Mouse (Mus musculus): Measurements from ENCODE around the gene Gck. TPM values are rescaled to one million over a fixed set of nuclear protein-coding genes. Genes with fewer than 3 reads are reported as not detected.
A peak's percentile ranks its signal among the peaks of the same experiment; 100 is the strongest.

Gck gene
- polyA plus RNA-seq, 1 experiment from 2014 or later = 6.1 TPM

DNA sequence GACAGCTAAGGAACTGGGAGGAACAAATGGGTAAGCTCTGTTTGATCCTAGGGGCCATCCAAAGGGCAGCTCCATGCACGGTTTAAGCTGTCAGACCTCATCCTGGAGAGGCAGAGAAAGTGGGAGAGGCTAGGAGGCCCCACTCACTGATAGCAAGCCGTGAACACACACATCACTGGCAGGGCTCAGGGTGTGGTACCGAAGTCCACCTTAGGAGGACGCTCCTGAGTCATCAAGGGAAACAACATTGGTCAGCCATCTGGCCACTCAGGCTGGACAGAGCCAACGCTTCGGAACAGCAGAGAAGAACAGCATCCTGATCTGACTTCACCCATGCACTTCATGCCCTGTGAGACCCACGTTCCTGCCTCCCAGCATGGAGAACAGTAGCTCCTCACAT is 29.2 kb upstream of the Gck start:
- H3K4me1 ChIP-seq (replicated peaks) = no peaks in the 10 kb centered on the region; the same call in 1 of the 2 replicates
- H3K9ac ChIP-seq = no peak overlapping the region
- WGBS = 93% methylated on average over 7 of the region's 7 CpGs
- no peak overlapping the region for H3K4me2 ChIP-seq
- H3K36me3 ChIP-seq = peaks cover 19% of the 10 kb centered on the region
- H3K27ac ChIP-seq = no peak overlapping the region
- no peak for ATAC-seq (ENCODE audit: low FRiP score)
- H3K9me3 ChIP-seq = no peaks in the 10 kb centered on the region
- H3K27me3 ChIP-seq = peaks cover 4% of the 10 kb centered on the region; the same call in 1 of the 2 replicates
- no peak overlapping the region for H3K4me3 ChIP-seq

DNA sequence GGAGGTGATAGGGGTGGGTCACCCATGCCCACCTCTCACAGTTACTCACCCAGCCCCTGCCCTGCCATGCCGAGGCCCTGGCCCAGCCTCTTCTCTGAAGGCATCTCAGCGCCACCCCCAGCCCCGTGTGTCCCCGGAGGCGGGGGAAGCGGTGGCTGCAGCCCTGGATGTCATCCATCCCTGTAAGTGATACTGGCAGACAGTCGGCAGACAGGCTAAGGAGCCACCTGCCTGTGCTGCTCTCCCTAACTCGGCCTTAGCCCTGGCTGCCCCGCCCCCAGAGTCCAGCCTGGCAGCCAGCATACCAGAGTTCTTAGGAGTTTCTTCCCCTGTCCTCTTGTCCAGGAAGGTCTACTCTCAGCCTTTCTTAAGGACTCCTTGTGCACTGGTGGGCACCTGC is 26.2 kb upstream of the Gck start:
- no peak for ATAC-seq (ENCODE audit: low FRiP score)
- H3K4me2 ChIP-seq = no peak overlapping the region
- H3K9ac ChIP-seq = no peak overlapping the region; the same call in 1 of the 2 replicates
- H3K9me3 ChIP-seq = no peaks in the 10 kb centered on the region
- H3K27ac ChIP-seq = no peak overlapping the region
- H3K4me1 ChIP-seq (replicated peaks) = no peaks in the 10 kb centered on the region; the same call in 1 of the 2 replicates
- H3K4me3 ChIP-seq = no peak overlapping the region
- H3K27me3 ChIP-seq = peaks cover 4% of the 10 kb centered on the region; the same call in 1 of the 2 replicates
- 28% methylated on average over 9 of the region's 9 CpGs for WGBS
- peaks cover 25% of the 10 kb centered on the region for H3K36me3 ChIP-seq

DNA sequence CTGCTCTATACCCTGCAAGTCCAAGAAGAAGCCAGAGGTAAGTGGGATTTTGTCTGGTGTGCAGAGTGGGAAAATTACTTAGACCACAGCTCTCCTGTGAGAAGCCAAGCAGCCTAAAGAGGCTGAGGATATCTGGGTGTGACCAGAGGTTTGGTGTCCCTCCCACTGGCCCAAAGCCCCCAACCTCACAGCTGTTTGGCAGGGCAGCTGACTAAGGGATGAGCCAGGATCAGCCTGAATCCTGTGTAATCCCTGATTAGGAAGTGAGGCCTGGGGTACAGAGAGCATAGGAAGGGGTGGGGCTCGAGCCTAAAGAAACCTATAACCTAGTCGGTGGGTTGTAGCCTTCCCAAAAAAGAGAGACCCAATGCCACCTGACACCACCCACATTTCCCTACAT is 25.2 kb upstream of the Gck start:
- peaks cover 4% of the 10 kb centered on the region; the same call in 1 of the 2 replicates for H3K27me3 ChIP-seq
- no peak for ATAC-seq (ENCODE audit: low FRiP score)
- H3K9me3 ChIP-seq = no peaks in the 10 kb centered on the region
- no peak overlapping the region for H3K27ac ChIP-seq
- H3K4me3 ChIP-seq = no peak overlapping the region
- no peak overlapping the region for H3K9ac ChIP-seq
- H3K4me2 ChIP-seq = no peak overlapping the region
- peaks cover 36% of the 10 kb centered on the region for H3K36me3 ChIP-seq
- 76% methylated on average over 2 of the region's 2 CpGs for WGBS
- no peaks in the 10 kb centered on the region; the same call in 1 of the 2 replicates for H3K4me1 ChIP-seq (replicated peaks)

DNA sequence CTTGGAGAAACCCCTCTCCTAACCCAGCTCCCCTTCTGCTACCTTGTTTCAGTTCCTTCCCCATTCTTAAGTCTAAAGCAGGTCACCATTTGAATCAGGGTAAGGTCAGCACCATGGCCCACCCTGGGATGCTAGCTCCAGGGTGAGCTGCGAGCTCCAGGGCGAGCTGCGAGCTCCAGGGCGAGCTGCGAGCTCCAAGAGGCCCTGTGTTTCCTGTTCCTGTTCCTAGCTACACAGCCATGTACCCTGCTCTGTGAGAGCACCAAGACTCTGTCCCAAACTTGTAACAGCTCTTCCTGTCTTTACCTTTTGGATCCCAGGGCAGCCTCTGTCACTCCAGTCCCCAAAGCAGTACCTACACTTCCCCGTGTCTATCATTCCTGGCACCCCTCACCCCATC is 24.2 kb upstream of the Gck start:
- Histone ChIP-seq H3K4me2 (no peak overlapping the region), H3K36me3 (peaks cover 42% of the 10 kb centered on the region), H3K9me3 (no peaks in the 10 kb centered on the region), H3K4me1 (replicated peaks) (no peaks in the 10 kb centered on the region; the same call in 1 of the 2 replicates), H3K9ac (no peak overlapping the region), H3K27me3 (peaks cover 4% of the 10 kb centered on the region; the same call in 1 of the 2 replicates), H3K27ac (no peak overlapping the region), H3K4me3 (no peak overlapping the region)
- 85% methylated on average over 6 of the region's 6 CpGs for WGBS
- no peak for ATAC-seq (ENCODE audit: low FRiP score)

DNA sequence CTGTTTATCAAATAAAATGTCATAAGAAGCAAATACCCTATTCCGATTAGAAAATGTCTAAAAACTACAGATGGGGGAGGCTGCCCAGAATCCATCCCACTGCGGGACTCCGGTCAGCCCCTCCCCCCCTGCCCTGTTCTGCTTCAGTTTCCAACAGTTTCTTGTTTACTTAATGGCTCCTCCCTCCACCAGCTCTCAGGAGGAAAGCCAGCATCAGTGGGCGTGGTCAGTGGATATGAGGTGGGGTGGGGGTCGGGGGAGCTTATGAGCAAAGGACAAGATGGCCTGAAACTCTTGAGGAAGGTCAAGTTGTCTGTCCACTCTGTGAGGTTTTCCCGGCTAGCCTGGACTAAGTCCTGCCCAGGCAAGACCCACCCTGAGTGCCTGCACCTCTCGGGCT is 23.3 kb upstream of the Gck start:
- WGBS = 53% methylated on average over 7 of the region's 7 CpGs
- Histone ChIP-seq H3K27ac (no peak overlapping the region), H3K9ac (no peak overlapping the region), H3K9me3 (no peaks in the 10 kb centered on the region), H3K27me3 (peaks cover 4% of the 10 kb centered on the region; the same call in 1 of the 2 replicates), H3K36me3 (peaks cover 51% of the 10 kb centered on the region), H3K4me2 (no peak overlapping the region), H3K4me1 (replicated peaks) (no peaks in the 10 kb centered on the region; the same call in 1 of the 2 replicates), H3K4me3 (no peak overlapping the region)
- no peak for ATAC-seq (ENCODE audit: low FRiP score)

DNA sequence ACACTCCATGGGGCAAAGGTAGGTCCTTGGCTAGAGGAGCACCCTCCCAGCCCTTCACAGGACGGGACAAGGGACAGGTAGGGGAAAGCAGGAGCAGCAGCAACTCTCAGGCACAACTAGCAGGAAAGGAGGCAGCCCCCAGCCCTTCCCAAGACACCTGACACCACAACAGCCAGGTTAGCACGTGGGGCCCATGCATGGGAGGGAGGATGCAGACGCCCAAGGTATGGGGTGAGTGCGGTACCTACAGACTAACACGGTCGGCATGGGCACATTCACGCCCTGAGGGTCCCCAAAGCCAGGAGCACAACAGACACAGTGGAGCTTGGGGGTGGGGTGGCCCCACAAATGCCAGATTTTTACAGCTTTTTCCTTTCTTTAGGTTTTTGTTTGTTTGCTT is 21.3 kb upstream of the Gck start:
- Histone ChIP-seq H3K4me2 (no peak overlapping the region), H3K36me3 (peaks cover 66% of the 10 kb centered on the region), H3K27ac (no peak overlapping the region), H3K4me3 (no peak overlapping the region), H3K27me3 (peaks cover 4% of the 10 kb centered on the region; the same call in 1 of the 2 replicates), H3K4me1 (replicated peaks) (no peaks in the 10 kb centered on the region; the same call in 1 of the 2 replicates), H3K9ac (no peak overlapping the region), H3K9me3 (no peaks in the 10 kb centered on the region)
- ATAC-seq (ENCODE audit: low FRiP score) = no peak
- WGBS = 61% methylated on average over 7 of the region's 7 CpGs

DNA sequence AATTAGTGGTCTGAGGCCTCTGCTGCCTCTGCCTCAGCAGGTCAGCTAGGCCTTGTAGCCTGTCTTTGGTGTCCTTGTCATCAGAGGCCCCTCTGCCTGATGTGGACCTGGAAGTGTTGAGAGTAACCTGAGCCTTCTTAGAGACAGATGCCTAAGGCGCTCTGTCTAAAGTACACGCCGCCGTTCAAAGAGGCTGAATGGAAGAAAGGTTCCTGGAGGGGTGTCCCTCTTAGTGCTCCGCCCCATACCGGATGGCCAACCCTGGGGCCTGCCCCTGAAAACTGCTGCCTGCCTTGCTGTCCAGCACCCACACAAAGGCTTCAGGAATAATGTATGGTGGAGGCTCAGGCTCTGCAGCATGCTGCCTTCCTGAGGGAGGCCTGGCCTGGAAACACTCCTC is 18.3 kb upstream of the Gck start:
- Histone ChIP-seq H3K27me3 (no peaks in the 10 kb centered on the region), H3K36me3 (peaks cover 93% of the 10 kb centered on the region), H3K9me3 (no peaks in the 10 kb centered on the region), H3K27ac (no peak overlapping the region), H3K4me2 (no peak overlapping the region), H3K9ac (no peak overlapping the region), H3K4me1 (replicated peaks) (no peaks in the 10 kb centered on the region), H3K4me3 (no peak overlapping the region)
- WGBS = 83% methylated on average over 6 of the region's 6 CpGs
- ATAC-seq (ENCODE audit: low FRiP score) = no peak

DNA sequence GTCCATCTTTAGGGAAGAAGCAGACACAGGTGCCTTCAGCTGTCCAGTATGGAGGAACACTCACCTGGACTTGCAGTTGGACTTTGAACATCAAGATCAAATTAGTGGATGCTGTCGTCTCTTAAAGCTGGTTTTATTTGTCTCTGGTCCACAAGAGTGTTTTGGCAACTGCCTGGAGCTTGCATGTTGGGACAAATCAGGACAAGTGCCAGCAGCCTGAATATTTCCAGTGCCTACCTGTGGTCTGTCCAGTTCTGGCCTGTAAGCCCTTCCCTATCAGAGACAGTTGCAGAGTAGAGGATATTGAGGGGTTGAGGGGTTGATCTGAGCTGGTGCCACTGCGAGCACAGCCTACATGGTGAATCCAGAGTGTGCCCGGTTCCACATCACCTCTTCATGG is 16.9 kb upstream of the Gck start:
- 97% methylated on average over 3 of the region's 3 CpGs for WGBS
- H3K9me3 ChIP-seq = no peaks in the 10 kb centered on the region
- peaks cover 98% of the 10 kb centered on the region for H3K36me3 ChIP-seq

DNA sequence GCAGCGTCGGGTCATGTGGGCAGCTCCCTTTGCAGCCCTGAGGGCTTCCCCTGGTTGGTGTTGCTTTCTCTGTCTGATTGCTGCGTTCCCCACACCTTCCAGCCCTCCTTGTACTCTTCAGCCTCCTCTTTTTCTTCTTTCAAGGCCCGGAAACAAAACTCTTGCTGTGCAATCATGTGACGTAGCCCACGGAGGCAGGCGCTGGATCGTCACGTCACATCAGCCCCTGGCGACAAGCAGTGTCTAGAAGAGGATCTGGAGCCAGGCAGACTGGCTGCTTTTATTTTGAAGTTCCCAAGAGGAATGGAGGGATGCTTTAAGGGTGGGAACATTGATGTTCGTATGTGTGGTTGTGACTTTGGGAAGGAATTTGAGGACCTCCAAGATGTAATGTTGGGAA is 16.0 kb upstream of the Gck start:
- Histone ChIP-seq H3K4me3 (no peak overlapping the region), H3K36me3 (peaks cover 98% of the 10 kb centered on the region), H3K9ac (no peak overlapping the region), H3K27ac (no peak overlapping the region), H3K27me3 (no peaks in the 10 kb centered on the region), H3K4me2 (no peak overlapping the region), H3K9me3 (no peaks in the 10 kb centered on the region), H3K4me1 (replicated peaks) (no peaks in the 10 kb centered on the region)
- 78% methylated on average over 11 of the region's 11 CpGs for WGBS
- no peak for ATAC-seq (ENCODE audit: low FRiP score)

More for the DNA sequence above, 16.9 kb upstream of the Gck start:
- Histone ChIP-seq H3K9ac (no peak overlapping the region), H3K4me3 (no peak overlapping the region), H3K27me3 (no peaks in the 10 kb centered on the region), H3K4me1 (replicated peaks) (no peaks in the 10 kb centered on the region), H3K27ac (no peak overlapping the region), H3K4me2 (no peak overlapping the region)
- no peak for ATAC-seq (ENCODE audit: low FRiP score)

DNA sequence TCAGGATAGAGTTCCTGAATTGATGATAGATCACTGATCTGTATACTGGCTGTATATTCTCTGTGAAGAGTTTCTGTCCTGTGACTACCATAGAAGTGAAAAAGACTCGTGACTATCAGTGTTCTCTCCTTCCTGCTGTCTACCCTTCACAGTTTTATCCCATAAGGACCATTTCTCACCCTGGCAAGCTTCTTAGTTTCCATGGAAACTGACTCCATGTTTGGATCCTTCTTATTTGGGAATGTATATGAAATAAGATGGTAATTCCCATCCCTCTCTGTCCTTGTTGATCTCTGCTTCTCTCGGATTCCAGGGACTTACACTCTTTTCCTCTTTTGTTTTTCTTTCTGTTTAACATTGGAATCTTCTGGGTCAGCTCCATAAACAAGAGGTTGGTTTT is 10.2 kb upstream of the Gck start:
- Histone ChIP-seq H3K9me3 (no peaks in the 10 kb centered on the region), H3K36me3 (peaks cover 59% of the 10 kb centered on the region), H3K4me3 (no peak overlapping the region), H3K27ac (no peak overlapping the region), H3K4me1 (replicated peaks) (peaks cover 22% of the 10 kb centered on the region), H3K9ac (no peak overlapping the region), H3K4me2 (no peak overlapping the region), H3K27me3 (no peaks in the 10 kb centered on the region)
- 91% methylated on average over 2 of the region's 2 CpGs for WGBS
- ATAC-seq (ENCODE audit: low FRiP score) = no peak

DNA sequence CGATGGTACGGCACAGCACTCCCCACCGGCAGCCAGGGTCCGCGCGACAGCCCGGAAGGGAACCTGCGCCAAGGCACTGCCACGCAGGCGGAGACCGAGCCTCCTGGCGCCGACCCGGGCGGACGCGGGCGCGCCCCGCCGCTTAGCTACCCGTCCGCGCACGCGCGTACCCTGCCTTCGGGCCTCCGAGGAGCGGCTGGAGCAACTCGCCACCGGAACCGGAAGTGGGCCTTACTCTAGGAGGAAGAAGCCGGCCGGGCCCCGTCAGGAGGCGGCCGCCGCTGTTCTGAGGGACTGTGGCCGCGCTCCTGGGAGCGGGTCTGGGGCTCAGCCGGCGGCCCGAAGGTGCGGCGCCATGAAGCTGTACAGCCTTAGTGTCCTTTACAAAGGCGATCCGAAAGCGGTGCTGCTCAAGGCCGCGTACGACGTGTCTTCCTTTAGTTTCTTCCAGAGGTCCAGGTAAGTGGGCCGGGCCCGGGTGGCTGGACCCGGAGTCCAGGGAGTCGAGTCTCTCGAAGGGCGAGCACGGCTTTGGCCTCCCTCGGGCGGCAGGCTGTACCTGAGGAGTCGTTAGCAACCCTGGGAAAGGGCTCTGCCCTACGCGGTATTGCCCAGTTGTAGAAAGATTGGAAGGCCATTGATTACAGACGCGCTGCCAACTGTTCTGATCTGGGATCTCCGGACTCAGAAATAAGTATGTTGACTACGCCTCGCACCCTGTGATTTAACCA is 5.8 kb upstream of the Gck start, which contains the start of gene Ykt6:
Gene Ykt6, plus strand, starts transcription at position 148 of the 731 bp plus-strand sequence.
- H3K4me3 ChIP-seq = peak within 1 kb of the TSS; percentile 87
- WGBS = under 1% methylated on average over 69 of the region's 71 CpGs
- peak within 1 kb of the TSS; percentile 92 for H3K27ac ChIP-seq
- H3K4me1 ChIP-seq (replicated peaks) = peaks cover 27% of the 10 kb centered on the region
- H3K9ac ChIP-seq = peak within 1 kb of the TSS; percentile 96
- peak; percentile 97 for ATAC-seq (ENCODE audit: low FRiP score)
- peak within 1 kb of the TSS; percentile 83 for H3K4me2 ChIP-seq
- no peaks in the 10 kb centered on the region for H3K9me3 ChIP-seq
- H3K27me3 ChIP-seq = no peaks in the 10 kb centered on the region
- peaks cover 17% of the 10 kb centered on the region for H3K36me3 ChIP-seq

DNA sequence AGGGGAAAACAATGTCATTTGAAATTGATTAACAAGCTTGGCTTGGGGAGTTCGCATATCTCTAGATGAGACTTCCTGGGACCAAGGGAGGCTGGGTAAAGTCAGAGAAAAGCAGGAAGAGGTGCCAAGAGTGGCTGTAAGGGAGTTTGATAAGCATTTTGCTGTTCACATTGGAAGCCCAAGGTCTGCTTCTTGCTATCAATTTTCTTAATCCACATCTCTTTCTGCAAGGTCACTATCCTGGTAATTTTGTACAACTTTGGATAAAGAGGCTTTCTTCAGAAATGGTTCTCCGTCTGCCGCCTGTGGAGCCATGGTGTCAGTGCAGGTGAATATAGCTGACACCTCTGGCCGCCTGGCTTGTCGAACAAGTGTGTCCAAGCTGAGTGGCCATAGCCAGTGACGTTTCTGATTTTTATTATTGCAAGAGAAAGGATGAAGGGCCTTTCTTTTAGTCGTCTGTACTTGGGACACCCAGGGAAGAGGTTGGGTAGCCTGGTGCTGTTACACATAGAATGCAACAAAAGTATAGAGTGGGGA is 5.2 kb upstream of the Gck start:
- peak overlapping the region; percentile 87 for H3K4me3 ChIP-seq
- no peaks in the 10 kb centered on the region for H3K27me3 ChIP-seq
- H3K9me3 ChIP-seq = no peaks in the 10 kb centered on the region
- 3% methylated on average over 7 of the region's 7 CpGs for WGBS
- H3K4me1 ChIP-seq (replicated peaks) = peaks cover 28% of the 10 kb centered on the region
- peak overlapping the region; percentile 83 for H3K4me2 ChIP-seq
- H3K27ac ChIP-seq = peak overlapping the region; percentile 92
- H3K36me3 ChIP-seq = peaks cover 10% of the 10 kb centered on the region
- H3K9ac ChIP-seq = peak overlapping the region; percentile 96
- peak; percentile 89 for ATAC-seq (ENCODE audit: low FRiP score)
